Mouse (Mus musculus) hindbrain, embryonic 11.5 days (tissue): ENCODE data around the gene Lrrc9. TPM values are rescaled to one million over a fixed set of nuclear protein-coding genes. Genes with fewer than 3 reads are reported as not detected.

Experiments used
- ATAC-seq: fragments of 200-750 bp; cut with Nextera tagmentation; 2 replicates; pipeline ENCODE4 v1.8.0; 2017; ENCODE audit warnings: mild to moderate bottlenecking, moderate TSS enrichment, moderate library complexity; ENCODE audit not compliant: low FRiP score
- DNase-seq: peaks from one replicate; pipeline ENCODE4 v3.0.0-alpha.2; 2015; ENCODE audit warnings: low spot score
- H3K27ac ChIP-seq: fragments of 300-500 bp; sonication (generic); 2 replicates; pipeline ENCODE4 v1.5.1; 2014; ENCODE audit warnings: mild to moderate bottlenecking, low read depth, low read length
- H3K27me3 ChIP-seq: fragments of 300-500 bp; sonication (generic); 2 replicates; pipeline ENCODE4 v1.6.1; 2014; ENCODE audit warnings: mild to moderate bottlenecking, low read length, moderate library complexity, mixed read lengths; ENCODE audit not compliant: control insufficient read depth, insufficient read depth
- H3K36me3 ChIP-seq: fragments of 300-500 bp; sonication (generic); 2 replicates; pipeline ENCODE4 v1.6.1; 2014; ENCODE audit warnings: mild to moderate bottlenecking, low read length, moderate library complexity, mixed read lengths; ENCODE audit not compliant: control insufficient read depth, insufficient read depth
- H3K4me1 ChIP-seq: fragments of 300-500 bp; sonication (generic); replicated peaks from 2 replicates; pipeline ENCODE4 v1.6.1; 2014; ENCODE audit warnings: low read length, mixed read lengths; ENCODE audit not compliant: control insufficient read depth, insufficient read depth
- H3K4me2 ChIP-seq: fragments of 300-500 bp; sonication (generic); replicated peaks from 2 replicates; pipeline ENCODE4 v1.6.1; 2014; ENCODE audit warnings: mild to moderate bottlenecking, low read depth, low read length
- H3K4me3 ChIP-seq: fragments of 300-500 bp; sonication (generic); 2 replicates; pipeline ENCODE4 v1.5.1; 2014; ENCODE audit warnings: low read depth, low read length
- H3K9ac ChIP-seq: fragments of 300-500 bp; sonication (generic); 2 replicates; pipeline ENCODE4 v1.6.1; 2014; ENCODE audit warnings: low read depth, low read length
- H3K9me3 ChIP-seq: fragments of 300-500 bp; sonication (generic); 2 replicates; pipeline ENCODE4 v1.6.1; 2016; ENCODE audit warnings: low read length; ENCODE audit not compliant: control insufficient read depth
- WGBS: fragments of 180-500 bp; shearing (Covaris S2); extraction: QIAGEN DNeasy Blood & Tissue Kit; methylation state at CpG from one replicate; pipeline ENCODE4 v1.1.7; 2014; 5-methylcytosine and 5-hydroxymethylcytosine counted together
- polyA plus RNA-seq: library from polyadenylated mRNA; unstranded; fragments of >200 nt; fragmentation: Nextera tagmentation; extraction: Ambion mirVana; gene quantifications from 2 replicates; pipeline ENCODE4 v1.2.1, GENCODE M21; 2014

Gene Lrrc9
- polyA plus RNA-seq, 1 experiment from 2014 or later = 2.4 TPM

- Histone ChIP-seq H3K27me3 (no peaks in the 10 kb centered on the region), H3K4me3 (no peak overlapping the region), H3K27ac (no peak overlapping the region), H3K4me1 (no peaks in the 10 kb centered on the region), H3K9me3 (no peaks in the 10 kb centered on the region), H3K36me3 (no peaks in the 10 kb centered on the region), H3K9ac (no peak overlapping the region), H3K4me2 (no peak overlapping the region)
- WGBS = 83% methylated on average over 4 of the region's 4 CpGs
- DNase-seq (no peak), ATAC-seq (no peak)
Observed at GRCm38 (mm10) chr12:72525588-72525987, 83.9 kb downstream of the Lrrc9 start.

- Histone ChIP-seq H3K9ac (no peak overlapping the region), H3K27me3 (no peaks in the 10 kb centered on the region), H3K4me1 (no peaks in the 10 kb centered on the region), H3K27ac (no peak overlapping the region), H3K36me3 (no peaks in the 10 kb centered on the region), H3K4me3 (no peak overlapping the region), H3K4me2 (no peak overlapping the region), H3K9me3 (no peaks in the 10 kb centered on the region)
- no peak for DNase-seq
- WGBS = 85% methylated on average over 7 of the region's 7 CpGs
- ATAC-seq = no peak
Observed at GRCm38 (mm10) chr12:72532303-72532702, 90.6 kb downstream of the Lrrc9 start.

- Histone ChIP-seq H3K9ac (no peak overlapping the region), H3K9me3 (no peaks in the 10 kb centered on the region), H3K27me3 (no peaks in the 10 kb centered on the region), H3K36me3 (no peaks in the 10 kb centered on the region), H3K4me3 (no peak overlapping the region), H3K4me2 (no peak overlapping the region), H3K27ac (no peak overlapping the region), H3K4me1 (no peaks in the 10 kb centered on the region)
- no peak for ATAC-seq
- WGBS = 92% methylated on average over 6 of the region's 6 CpGs
- no peak for DNase-seq
Observed at GRCm38 (mm10) chr12:72533986-72534385, 92.3 kb downstream of the Lrrc9 start.

GRCm38 (mm10) chr12:72535599-72535998, 93.9 kb downstream of the Lrrc9 start:
- DNase-seq = no peak
- Histone ChIP-seq H3K4me1 (no peaks in the 10 kb centered on the region), H3K27ac (0 out of 2 replicates have a peak overlapping the region, but pooled peaks have one; percentile 37), H3K4me3 (peak overlapping the region; percentile 40), H3K36me3 (no peaks in the 10 kb centered on the region), H3K9ac (peak overlapping the region; percentile 42; the same call in 1 of the 2 replicates), H3K9me3 (no peaks in the 10 kb centered on the region), H3K4me2 (peak overlapping the region; percentile 29), H3K27me3 (no peaks in the 10 kb centered on the region)
- no peak for ATAC-seq
- WGBS = 43% methylated on average over 3 of the region's 3 CpGs

GRCm38 (mm10) chr12:72536021-72536597, 94.4 kb downstream of the Lrrc9 start, which contains the start of gene Pcnx4:
Gene Pcnx4 (plus strand): TSS chr12:72536383.
- ATAC-seq (peak; percentile 100), DNase-seq (peak; percentile 99)
- WGBS = under 1% methylated on average over 45 of the region's 45 CpGs
- H3K27me3 ChIP-seq = no peaks in the 10 kb centered on the region
- H3K27ac ChIP-seq = peak within 1 kb of the TSS; percentile 37; the same call in 1 of the 2 replicates
- peak within 1 kb of the TSS; percentile 29 for H3K4me2 ChIP-seq
- H3K9ac ChIP-seq = peak within 1 kb of the TSS; percentile 42
- H3K9me3 ChIP-seq = no peaks in the 10 kb centered on the region
- no peaks in the 10 kb centered on the region for H3K36me3 ChIP-seq
- H3K4me1 ChIP-seq = no peaks in the 10 kb centered on the region
- peak within 1 kb of the TSS; percentile 40 for H3K4me3 ChIP-seq

- Histone ChIP-seq H3K27ac (no peak overlapping the region), H3K9ac (no peak overlapping the region), H3K4me3 (no peak overlapping the region), H3K4me2 (no peak overlapping the region), H3K4me1 (no peaks in the 10 kb centered on the region), H3K36me3 (no peaks in the 10 kb centered on the region), H3K9me3 (no peaks in the 10 kb centered on the region), H3K27me3 (no peaks in the 10 kb centered on the region)
- DNase-seq (no peak), ATAC-seq (no peak)
- 91% methylated on average over 10 of the region's 10 CpGs for WGBS
Observed at GRCm38 (mm10) chr12:72538571-72538970, 96.9 kb downstream of the Lrrc9 start.

GRCm38 (mm10) chr12:72554347-72554746, 112.7 kb downstream of the Lrrc9 start:
- Histone ChIP-seq H3K36me3 (no peaks in the 10 kb centered on the region), H3K9ac (no peak overlapping the region), H3K4me1 (no peaks in the 10 kb centered on the region), H3K4me3 (no peak overlapping the region), H3K27me3 (no peaks in the 10 kb centered on the region), H3K9me3 (no peaks in the 10 kb centered on the region), H3K27ac (no peak overlapping the region), H3K4me2 (no peak overlapping the region)
- WGBS = 88% methylated on average over 4 of the region's 4 CpGs
- no peak for DNase-seq
- no peak for ATAC-seq

GRCm38 (mm10) chr12:72564281-72564795, 122.7 kb downstream of the Lrrc9 start:
- no peaks in the 10 kb centered on the region for H3K27me3 ChIP-seq
- 90% methylated on average over 4 of the region's 4 CpGs for WGBS
- H3K9ac ChIP-seq = no peak overlapping the region
- H3K36me3 ChIP-seq = no peaks in the 10 kb centered on the region
- DNase-seq = no peak
- no peak overlapping the region for H3K4me3 ChIP-seq
- no peak overlapping the region for H3K4me2 ChIP-seq
- no peak for ATAC-seq
- no peaks in the 10 kb centered on the region for H3K9me3 ChIP-seq
- H3K4me1 ChIP-seq = no peaks in the 10 kb centered on the region
- H3K27ac ChIP-seq = no peak overlapping the region
